Mouse (Mus musculus) naive thymus-derived CD4-positive, alpha-beta T cell, adult 2 months (primary cell): ENCODE data around the gene Peli3.
"Not testable (repeated sequence)": the region's sequence is repeated elsewhere in the genome, so short reads cannot be mapped to it uniquely, and the experiment has no call there.

Experiments
- DNase-seq: peaks from one replicate; pipeline ENCODE4 v3.0.0-alpha.2; 2011; ENCODE audit warnings: low read depth

Gene Peli3

GRCm38 (mm10) chr19:4942551-4943252 lies at the start of gene Peli3:
Gene Peli3, minus strand, starts transcription at chr19:4943127.
- DNase-seq = peak; percentile 77

GRCm38 (mm10) chr19:4992371-4992770 lies 49.4 kb upstream of the Peli3 start:
- no peak for DNase-seq

DNA sequence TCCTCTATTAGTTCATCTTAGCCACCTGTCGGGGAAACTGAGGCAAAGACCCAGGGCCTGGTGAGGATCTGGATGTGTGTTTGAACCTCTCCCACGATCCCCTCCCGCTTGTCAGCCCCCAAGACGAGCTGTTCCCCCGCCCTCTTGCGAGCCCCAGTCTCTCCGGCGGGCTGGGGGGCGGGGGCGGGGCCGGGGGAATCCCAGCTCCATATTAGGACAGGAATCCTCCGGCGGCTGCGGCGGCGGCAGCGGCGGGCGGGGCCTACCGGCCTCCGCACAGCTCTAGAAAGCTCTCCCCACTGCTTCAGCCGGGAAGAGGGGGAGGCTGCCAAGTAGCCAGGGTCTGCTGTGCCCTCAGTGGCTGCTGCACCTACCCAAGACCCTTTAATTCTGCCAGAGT lies 47.8 kb upstream of the Peli3 start:
- DNase-seq = no peak

- no peak for DNase-seq
Measured at GRCm38 (mm10) chr19:4990256-4990625, 47.3 kb upstream of the Peli3 start, which contains the start of gene Npas4. Gene Npas4, minus strand, starts transcription at chr19:4990316.

DNA sequence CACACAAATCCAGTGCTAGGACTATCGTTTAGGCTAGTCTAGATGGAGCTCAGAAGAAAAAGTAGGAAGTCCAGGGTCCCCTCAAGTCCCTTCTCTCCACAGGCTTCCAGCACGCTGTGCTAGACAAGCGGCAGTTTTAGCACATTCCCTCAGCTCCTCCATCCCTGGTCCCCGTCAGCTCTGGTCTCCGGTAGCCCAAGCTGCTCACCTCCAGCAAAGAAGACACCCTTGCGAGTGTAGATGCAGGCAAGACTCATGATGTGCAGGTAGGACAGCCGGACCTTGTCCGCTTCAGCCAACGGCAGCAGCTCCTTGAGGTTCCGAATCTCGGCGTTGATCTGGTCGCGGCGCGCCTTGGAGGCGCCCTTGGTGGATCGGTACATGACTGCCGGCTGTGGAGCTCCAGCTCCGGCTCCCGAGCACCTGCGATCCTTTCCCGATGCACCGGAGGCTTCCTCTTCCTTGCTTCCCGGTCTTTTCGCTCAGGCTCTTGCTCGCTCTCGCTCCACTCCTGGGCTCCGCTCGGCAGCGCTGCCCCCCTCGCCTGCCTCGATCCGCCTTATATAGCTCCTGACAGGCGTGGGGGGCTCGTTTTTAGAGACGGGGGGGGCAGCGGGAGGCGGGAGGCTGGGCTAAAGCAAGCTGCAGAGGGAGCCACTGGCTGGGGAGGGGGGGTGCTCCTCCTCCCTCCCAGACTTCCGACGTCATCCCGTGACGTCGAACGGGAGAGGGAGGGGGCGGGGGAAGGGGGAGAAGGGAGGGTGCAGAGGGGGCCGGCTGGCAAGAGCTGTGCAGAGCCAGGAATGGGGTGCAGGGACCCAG lies 46.7 kb upstream of the Peli3 start:
- no peak for DNase-seq

DNA sequence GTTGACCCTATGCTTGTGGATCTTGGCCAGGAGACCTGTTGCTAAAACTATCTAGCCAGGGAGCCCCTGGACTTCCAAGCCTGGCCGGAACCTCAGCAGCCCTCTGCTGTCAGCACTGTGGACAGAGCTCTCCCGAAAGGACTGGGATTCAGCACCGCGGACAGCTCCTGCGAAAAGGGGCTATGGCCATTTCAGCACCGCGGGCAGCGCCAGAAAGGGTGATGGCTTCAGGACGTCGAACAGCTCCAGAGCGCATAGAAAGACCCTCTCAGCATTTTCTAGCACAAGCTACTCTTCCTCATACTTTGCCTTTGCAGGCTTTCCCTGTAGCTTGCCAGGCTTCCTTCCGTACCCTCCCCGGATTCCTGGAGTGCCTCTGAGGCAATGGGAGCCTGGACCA lies 46.1 kb upstream of the Peli3 start:
- DNase-seq = peak; percentile 69

GRCm38 (mm10) chr19:4981767-4982166 lies 38.8 kb upstream of the Peli3 start:
- peak; percentile 82 for DNase-seq

DNA sequence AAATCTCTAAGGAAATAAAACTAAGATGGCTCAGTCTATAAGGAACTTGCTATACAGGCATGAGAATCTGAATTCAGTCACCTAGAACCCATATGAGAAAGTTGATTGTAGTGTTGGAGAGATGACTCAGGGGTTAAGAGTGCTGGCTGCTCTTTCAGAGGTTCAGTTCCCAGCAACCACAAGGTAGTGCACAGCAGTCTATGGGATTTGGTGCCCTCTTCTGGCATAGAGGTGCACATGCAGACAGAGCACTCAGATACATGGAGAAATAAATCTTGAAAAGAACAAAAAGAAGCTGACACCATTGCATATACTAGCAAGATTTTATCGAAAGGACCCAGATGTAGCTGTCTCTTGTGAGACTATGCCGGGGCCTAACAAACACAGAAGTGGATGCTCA lies 25.3 kb upstream of the Peli3 start:
- DNase-seq = peak; percentile 60

DNA sequence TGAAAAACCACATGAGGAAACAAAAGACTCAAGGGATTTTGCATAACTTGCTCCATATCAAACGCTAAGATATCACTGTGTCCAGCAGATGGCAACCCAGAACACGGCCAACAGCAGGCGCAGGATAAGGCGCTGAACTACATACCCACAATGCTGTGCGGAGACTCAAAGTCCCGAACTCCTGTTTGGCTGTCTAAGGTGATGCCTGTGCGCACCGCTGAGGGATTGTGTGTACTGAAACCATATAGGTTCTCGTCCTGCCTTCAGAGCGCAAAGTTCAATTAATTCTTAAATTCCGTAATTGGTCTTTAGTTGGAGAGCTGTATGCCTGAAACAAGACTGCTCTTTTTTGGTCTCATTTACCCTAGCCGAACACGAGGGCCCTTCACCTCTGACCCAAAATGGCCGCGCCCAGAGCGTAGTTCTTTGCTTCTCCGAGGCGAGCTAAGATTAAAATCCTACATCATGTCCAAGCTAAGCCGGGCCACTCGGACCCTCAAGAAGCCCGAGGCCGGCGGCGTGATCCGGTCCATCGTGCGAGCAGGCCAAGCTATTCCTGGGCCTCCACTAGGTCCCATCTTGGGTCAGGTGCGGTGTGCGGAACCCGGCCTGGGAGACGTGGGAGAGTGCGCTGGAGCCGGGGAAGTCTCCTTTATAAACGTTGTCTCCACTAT lies 19.1 kb upstream of the Peli3 start, which contains the start of gene Mrpl11:
TSS of gene Mrpl11 (plus strand) at position 220 of the 674 bp plus-strand sequence.
- peak; percentile 96 for DNase-seq

DNA sequence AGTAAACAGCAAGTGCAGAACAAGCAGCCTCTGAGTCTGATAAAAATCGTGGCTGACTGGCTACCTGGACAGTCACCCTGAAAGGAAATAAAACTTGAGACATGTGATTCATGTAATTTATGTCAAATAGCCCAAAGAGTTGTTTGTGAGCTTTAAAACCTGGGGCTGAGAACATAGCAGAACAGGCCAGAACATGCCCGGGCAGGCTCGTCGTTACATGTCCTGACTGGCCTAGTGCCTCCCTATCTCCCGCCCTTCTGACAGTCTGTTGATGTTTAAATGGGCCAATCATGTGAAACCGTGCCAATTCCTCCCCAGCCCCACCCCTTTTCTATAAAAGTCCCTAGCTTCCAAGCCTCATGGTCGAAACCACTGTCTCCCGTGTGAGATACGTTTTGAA lies 5.7 kb upstream of the Peli3 start:
- not testable (repeated sequence) for DNase-seq

DNA sequence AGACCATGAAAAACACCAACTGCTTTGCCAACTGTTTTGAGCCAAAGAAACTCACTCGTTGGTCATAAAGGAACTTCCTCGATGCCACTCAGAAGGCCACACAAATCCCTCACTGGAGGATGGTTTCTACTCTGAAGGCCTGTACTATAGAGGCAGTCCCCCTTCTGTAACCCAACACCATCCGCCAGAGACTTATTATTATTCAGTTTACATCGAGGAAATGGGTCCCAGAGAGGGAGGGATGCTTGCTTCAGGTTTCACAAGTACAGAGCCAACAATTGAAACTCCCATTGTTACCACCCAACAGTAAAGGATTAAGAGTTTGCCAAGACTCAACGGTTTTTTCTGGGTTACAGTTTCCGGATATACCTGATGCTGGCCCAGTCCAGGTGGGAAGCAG lies 2.6 kb upstream of the Peli3 start:
- DNase-seq = no peak

DNA sequence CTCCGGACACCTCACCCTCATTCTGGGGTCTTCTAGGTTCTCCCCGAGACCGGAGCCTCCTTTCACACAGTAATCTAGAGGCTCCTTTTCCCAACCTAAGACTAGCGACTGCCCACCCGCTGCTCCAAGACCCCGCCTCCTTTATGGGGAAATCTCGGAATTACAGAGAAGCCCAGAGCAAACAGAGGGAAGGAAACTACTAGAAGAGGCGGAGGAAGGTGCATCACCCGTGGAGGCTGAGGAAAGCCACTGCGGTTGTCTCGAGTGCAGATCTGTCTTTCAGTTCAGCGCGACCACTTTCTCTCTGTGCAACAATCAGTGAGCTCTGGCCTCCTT lies 294 bp upstream of the Peli3 start:
- DNase-seq = no peak

DNA sequence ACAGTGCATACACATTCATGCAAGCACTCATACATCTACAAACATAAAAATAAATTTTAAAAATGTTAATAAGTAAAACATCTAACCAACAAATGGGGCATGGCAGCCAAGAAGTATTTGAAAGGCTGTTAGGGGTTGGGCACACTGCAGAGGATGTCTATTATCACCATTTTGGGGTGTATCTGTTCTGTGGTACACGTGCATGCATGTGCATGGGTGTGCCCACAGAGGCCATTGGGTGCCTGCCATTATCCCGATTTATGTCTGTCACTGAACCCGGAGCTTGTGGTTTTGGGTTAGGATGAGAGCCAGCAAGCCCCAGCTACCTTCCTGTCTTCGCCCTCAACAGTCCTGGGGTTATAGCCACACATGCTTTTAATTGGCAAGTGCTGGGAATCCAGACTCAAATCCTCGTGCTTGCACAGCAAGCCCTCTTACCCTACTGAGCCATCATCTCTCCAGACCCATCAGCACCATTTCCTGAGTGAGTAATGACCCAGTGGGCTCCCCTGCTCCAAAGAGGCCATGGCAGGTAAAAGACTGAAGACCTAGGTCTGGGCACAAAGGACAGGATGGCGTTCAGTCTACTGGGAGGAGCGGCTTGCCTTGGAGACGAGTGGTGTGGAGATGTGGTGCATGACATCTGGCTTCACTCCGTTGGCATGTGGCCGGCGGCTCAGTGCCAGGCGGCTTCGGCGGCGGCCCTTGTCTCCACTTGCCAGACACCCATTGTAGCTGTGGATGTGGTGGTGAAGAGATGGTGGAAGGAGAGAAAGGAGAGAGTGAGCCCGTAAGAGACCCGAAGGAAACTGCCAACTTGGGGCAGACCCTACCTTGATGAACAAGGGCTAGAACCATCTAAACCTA lies 5.2 kb downstream of the Peli3 start:
- no peak for DNase-seq

- DNase-seq = no peak
Measured at GRCm38 (mm10) chr19:4936896-4937295, 6.0 kb downstream of the Peli3 start.

- DNase-seq = peak; percentile 33
Measured at GRCm38 (mm10) chr19:4928781-4929180, 14.1 kb downstream of the Peli3 start.

GRCm38 (mm10) chr19:4927904-4928531 lies 14.9 kb downstream of the Peli3 start, which contains the start of gene Dpp3:
Gene Dpp3, minus strand, starts transcription at chr19:4928287.
- peak; percentile 96 for DNase-seq

DNA sequence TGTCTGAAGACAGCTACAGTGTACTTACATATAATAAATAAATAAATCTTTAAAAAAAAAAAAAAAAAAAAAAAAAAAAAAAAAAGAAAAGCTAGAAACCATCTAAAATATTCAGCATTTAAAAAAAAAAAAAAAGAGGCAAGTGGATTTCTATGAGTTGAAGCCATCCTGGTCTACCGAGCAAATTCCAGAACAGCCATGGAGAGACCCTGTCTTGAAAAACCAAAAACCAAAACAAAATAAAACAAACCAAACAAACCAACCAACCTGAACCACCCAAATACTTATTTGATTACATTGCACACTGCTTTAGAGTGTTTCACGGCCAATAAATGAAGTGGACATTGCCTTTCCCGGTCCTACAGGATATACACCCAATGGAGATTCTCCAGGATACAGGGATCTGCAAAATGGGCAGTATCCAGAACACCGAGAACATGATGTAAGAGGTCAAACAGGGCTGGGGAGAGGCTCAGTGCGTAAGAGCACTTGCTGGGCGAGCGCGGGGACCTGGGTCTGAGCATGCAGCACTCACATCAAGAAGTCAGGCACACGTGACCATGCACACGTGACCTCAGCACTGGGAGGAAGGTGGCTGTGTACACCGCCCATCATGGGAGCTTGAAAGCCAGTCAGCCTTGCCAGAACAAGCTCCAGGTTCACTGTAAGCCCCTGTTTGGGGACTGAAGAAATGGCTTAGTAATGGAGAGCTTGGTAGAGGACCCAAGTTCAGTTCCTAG lies 17.6 kb downstream of the Peli3 start:
- no peak for DNase-seq

DNA sequence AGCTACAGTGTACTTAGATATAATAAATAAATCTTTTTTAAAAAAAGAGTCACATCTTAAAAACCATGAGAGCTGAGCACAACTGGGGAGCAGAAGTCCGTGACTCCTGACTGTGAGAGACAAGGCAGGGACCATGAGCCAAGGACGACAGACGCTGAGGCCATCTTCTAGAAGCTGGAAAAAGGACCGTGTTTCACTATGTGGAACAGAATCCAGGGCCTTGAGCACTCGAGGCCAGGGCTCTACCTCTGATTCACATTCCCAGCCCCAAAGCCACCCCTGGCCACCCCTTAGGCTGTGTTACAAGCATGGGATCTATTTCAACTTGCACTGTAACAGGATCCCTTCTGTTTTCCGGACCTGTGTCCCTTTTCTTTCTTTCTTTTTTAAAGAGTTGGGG lies 23.3 kb downstream of the Peli3 start:
- no peak for DNase-seq

DNA sequence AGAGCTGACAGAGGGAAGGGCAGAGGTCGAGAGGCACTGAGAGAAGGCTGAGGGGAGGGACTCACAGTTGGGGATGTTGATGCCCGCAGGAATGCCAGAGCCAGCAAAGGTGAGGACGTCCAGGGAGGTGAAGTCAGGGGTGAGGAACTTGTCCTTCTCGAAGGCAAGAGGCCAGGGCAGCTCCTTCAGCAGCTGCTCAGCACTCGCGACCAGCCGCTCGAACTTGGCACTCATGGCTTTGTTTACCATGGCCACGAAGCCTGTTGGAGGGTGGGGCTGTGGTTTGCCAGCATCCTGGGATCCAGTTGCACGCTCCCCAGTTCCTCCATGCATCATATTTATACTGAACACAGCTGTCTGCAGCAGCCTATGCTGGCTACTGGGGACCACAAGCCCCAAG lies 26.1 kb downstream of the Peli3 start:
- DNase-seq = no peak

DNA sequence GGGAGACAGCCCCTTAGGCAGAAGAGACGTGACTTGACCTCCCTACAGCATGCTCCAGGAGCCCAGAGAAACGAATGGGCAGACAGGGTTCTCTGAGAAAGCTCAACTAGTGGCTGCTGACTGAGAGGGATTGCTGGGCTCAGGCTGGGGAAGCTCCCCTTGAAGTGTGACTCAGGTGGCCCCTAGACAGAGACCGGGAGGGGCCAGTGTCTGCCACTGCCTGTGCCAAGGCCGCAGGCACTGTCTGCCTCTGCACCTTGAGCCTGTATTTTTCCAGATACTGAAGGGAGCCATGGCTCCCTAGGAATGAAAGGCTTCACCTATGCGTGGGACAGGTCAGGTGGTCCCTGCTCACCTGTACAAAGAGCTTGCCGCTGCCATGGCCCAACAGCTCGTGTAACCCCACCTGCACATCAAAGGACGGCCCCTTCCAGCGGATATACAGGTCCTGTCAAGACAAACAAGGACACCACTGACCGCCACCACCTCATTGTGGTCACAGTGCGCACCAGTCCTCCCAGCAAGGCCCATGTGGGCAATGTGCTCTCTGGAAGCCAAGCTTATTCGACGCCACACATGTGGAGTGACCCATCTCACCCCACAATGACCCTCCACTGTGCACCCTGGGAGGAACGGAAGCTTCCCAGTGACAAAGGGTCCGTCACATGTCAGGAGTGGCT lies 26.9 kb downstream of the Peli3 start:
- DNase-seq = no peak
